Mouse (Mus musculus) E14TG2a.4 (cell line): ENCODE measurements at regions not wholly inside any gene's neighbourhood (a gene's known extent, or its start where the extent isn't known, plus 50 kb on each side); places are given as distances from the start of the nearest gene placed in this dataset.

Source experiments
- CTCF ChIP-seq: conservative IDR thresholded peaks from 2 replicates; pipeline ENCODE4 v1.5.1; 2014; ENCODE audit warnings: low read length
- NANOG ChIP-seq: IDR thresholded peaks from 2 replicates; pipeline ENCODE4 v1.6.1; 2014; ENCODE audit warnings: borderline replicate concordance, low read length, mixed read lengths
- POU5F1 ChIP-seq: IDR thresholded peaks from 2 replicates; pipeline ENCODE4 v1.6.1; 2014; ENCODE audit warnings: low read length, borderline replicate concordance

DNA sequence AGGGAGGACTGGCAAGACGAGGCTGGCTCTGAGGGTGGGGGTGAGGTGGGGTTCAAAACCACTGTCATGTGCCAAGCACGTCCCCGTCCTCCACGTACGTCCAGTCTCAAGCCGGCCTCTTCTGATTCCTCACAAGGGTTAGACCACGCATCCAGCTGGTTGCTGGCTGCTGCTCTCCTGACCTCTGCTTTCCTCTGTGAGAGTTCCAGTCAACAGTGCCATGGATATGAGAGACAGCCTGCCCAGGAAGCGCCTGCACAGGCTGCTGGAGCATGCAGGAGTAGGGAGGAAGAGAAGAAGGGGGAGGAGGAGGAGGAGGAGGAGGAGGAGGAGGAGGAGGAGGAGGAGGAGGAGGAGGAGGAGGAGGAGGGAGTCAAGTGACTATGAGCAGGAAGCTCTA, 224.6 kb upstream of the Ajap1 start:
- TF ChIP-seq CTCF (no peak), NANOG (no peak), POU5F1 (no peak)
